Mouse (Mus musculus): ENCODE data around the gene Clic6. TPM values are rescaled to one million over a fixed set of nuclear protein-coding genes. Genes with fewer than 3 reads are reported as not detected.
A peak's percentile ranks its signal among the peaks of the same experiment; 100 is the strongest.
"Not testable (repeated sequence)": the region's sequence is repeated elsewhere in the genome, so short reads cannot be mapped to it uniquely, and the experiment has no call there.

The Clic6 gene
- total and polyA plus RNA-seq, 2 experiments = 0.04 to 0.09 TPM

- H3K9ac ChIP-seq (ENCODE audit: low read depth, low read length) = no peak overlapping the region
- no peaks in the 10 kb centered on the region for H3K27me3 ChIP-seq (ENCODE audit: control insufficient read depth, insufficient read depth, low read length)
- TF ChIP-seq CTCF (IDR thresholded peaks at IDR 0.05; ENCODE audit: low read depth, low read length) (no peak), POLR2A (IDR thresholded peaks at IDR 0.05; ENCODE audit: extremely low read depth, insufficient read depth, low read length) (no peak)
- no peak for DNase-seq (ENCODE audit: extremely low read depth, low read depth, low spot score)
- no peaks in the 10 kb centered on the region for H3K36me3 ChIP-seq (ENCODE audit: control insufficient read depth, insufficient read depth, low read length)
- H3K4me1 ChIP-seq (ENCODE audit: control insufficient read depth, insufficient read depth, low read length) = no peaks in the 10 kb centered on the region
- H3K4me3 ChIP-seq (ENCODE audit: insufficient read depth, low read depth, low read length) = no peak overlapping the region
- WGBS = 89% methylated on average over 4 of the region's 4 CpGs
- H3K79me2 ChIP-seq (ENCODE audit: control insufficient read depth, insufficient read depth, low read length) = no peaks in the 10 kb centered on the region
- no peak overlapping the region for H3K27ac ChIP-seq (replicated peaks; ENCODE audit: insufficient read depth, low read depth, low read length)
Measured at GRCm38 (mm10) chr16:92507573-92507972, 22.0 kb downstream of the Clic6 start.

GRCm38 (mm10) chr16:92510835-92511772 is 25.6 kb downstream of the Clic6 start:
- Histone ChIP-seq H3K27ac (replicated peaks; ENCODE audit: insufficient read depth, low read depth, low read length) (no peak overlapping the region), H3K4me3 (ENCODE audit: insufficient read depth, low read depth, low read length) (no peak overlapping the region), H3K79me2 (ENCODE audit: control insufficient read depth, insufficient read depth, low read length) (no peaks in the 10 kb centered on the region), H3K27me3 (ENCODE audit: control insufficient read depth, insufficient read depth, low read length) (no peaks in the 10 kb centered on the region), H3K4me1 (ENCODE audit: control insufficient read depth, insufficient read depth, low read length) (no peaks in the 10 kb centered on the region), H3K9ac (ENCODE audit: low read depth, low read length) (no peak overlapping the region), H3K36me3 (ENCODE audit: control insufficient read depth, insufficient read depth, low read length) (no peaks in the 10 kb centered on the region)
- 80% methylated on average over 13 of the region's 13 CpGs for WGBS
- no peak for TF ChIP-seq CTCF (IDR thresholded peaks at IDR 0.05; ENCODE audit: low read depth, low read length)
- TF ChIP-seq POLR2A (IDR thresholded peaks at IDR 0.05; ENCODE audit: extremely low read depth, insufficient read depth, low read length) = no peak
- no peak for DNase-seq (ENCODE audit: extremely low read depth, low read depth, low spot score)

GRCm38 (mm10) chr16:92511773-92512391 is 26.3 kb downstream of the Clic6 start:
- WGBS = 54% methylated on average over 5 of the region's 5 CpGs
- no peaks in the 10 kb centered on the region for H3K27me3 ChIP-seq (ENCODE audit: control insufficient read depth, insufficient read depth, low read length)

GRCm38 (mm10) chr16:92514896-92515295 is 29.4 kb downstream of the Clic6 start:
- H3K27ac ChIP-seq (replicated peaks; ENCODE audit: insufficient read depth, low read depth, low read length); H3K4me3 ChIP-seq (ENCODE audit: insufficient read depth, low read depth, low read length); H3K79me2 ChIP-seq (ENCODE audit: control insufficient read depth, insufficient read depth, low read length); H3K9ac ChIP-seq (ENCODE audit: low read depth, low read length); H3K4me1 ChIP-seq (ENCODE audit: control insufficient read depth, insufficient read depth, low read length); DNase-seq (ENCODE audit: extremely low read depth, low read depth, low spot score); H3K36me3 ChIP-seq (ENCODE audit: control insufficient read depth, insufficient read depth, low read length); H3K27me3 ChIP-seq (ENCODE audit: control insufficient read depth, insufficient read depth, low read length): not testable (repeated sequence)
- WGBS = 81% methylated on average over 9 of the region's 9 CpGs

More at GRCm38 (mm10) chr16:92511773-92512391, 26.3 kb downstream of the Clic6 start:
- no peak overlapping the region for H3K4me3 ChIP-seq (ENCODE audit: insufficient read depth, low read depth, low read length)
- DNase-seq (ENCODE audit: extremely low read depth, low read depth, low spot score) = no peak
- no peaks in the 10 kb centered on the region for H3K79me2 ChIP-seq (ENCODE audit: control insufficient read depth, insufficient read depth, low read length)
- no peak overlapping the region for H3K9ac ChIP-seq (ENCODE audit: low read depth, low read length)
- no peaks in the 10 kb centered on the region for H3K4me1 ChIP-seq (ENCODE audit: control insufficient read depth, insufficient read depth, low read length)
- TF ChIP-seq POLR2A (IDR thresholded peaks at IDR 0.05; ENCODE audit: extremely low read depth, insufficient read depth, low read length) (no peak), CTCF (IDR thresholded peaks at IDR 0.05; ENCODE audit: low read depth, low read length) (peak; percentile 51)
- no peak overlapping the region for H3K27ac ChIP-seq (replicated peaks; ENCODE audit: insufficient read depth, low read depth, low read length)
- no peaks in the 10 kb centered on the region for H3K36me3 ChIP-seq (ENCODE audit: control insufficient read depth, insufficient read depth, low read length)

- H3K27ac ChIP-seq (replicated peaks; ENCODE audit: insufficient read depth, low read depth, low read length) = no peak overlapping the region
- H3K4me1 ChIP-seq (ENCODE audit: control insufficient read depth, insufficient read depth, low read length) = no peaks in the 10 kb centered on the region
- no peak for DNase-seq (ENCODE audit: extremely low read depth, low read depth, low spot score)
Measured at GRCm38 (mm10) chr16:92516139-92516538, 30.6 kb downstream of the Clic6 start.

GRCm38 (mm10) chr16:92518718-92519117 is 33.2 kb downstream of the Clic6 start:
- no peaks in the 10 kb centered on the region for H3K79me2 ChIP-seq (ENCODE audit: control insufficient read depth, insufficient read depth, low read length)
- H3K4me3 ChIP-seq (ENCODE audit: insufficient read depth, low read depth, low read length) = no peak overlapping the region
- TF ChIP-seq POLR2A (IDR thresholded peaks at IDR 0.05; ENCODE audit: extremely low read depth, insufficient read depth, low read length) (no peak), CTCF (IDR thresholded peaks at IDR 0.05; ENCODE audit: low read depth, low read length) (no peak)
- H3K27ac ChIP-seq (replicated peaks; ENCODE audit: insufficient read depth, low read depth, low read length) = no peak overlapping the region
- H3K27me3 ChIP-seq (ENCODE audit: control insufficient read depth, insufficient read depth, low read length) = no peaks in the 10 kb centered on the region
- no peak for DNase-seq (ENCODE audit: extremely low read depth, low read depth, low spot score)
- 43% methylated on average over 4 of the region's 4 CpGs for WGBS
- no peaks in the 10 kb centered on the region for H3K4me1 ChIP-seq (ENCODE audit: control insufficient read depth, insufficient read depth, low read length)
- no peaks in the 10 kb centered on the region for H3K36me3 ChIP-seq (ENCODE audit: control insufficient read depth, insufficient read depth, low read length)
- H3K9ac ChIP-seq (ENCODE audit: low read depth, low read length) = no peak overlapping the region

More at GRCm38 (mm10) chr16:92516139-92516538, 30.6 kb downstream of the Clic6 start:
- Histone ChIP-seq H3K27me3 (ENCODE audit: control insufficient read depth, insufficient read depth, low read length) (no peaks in the 10 kb centered on the region), H3K36me3 (ENCODE audit: control insufficient read depth, insufficient read depth, low read length) (no peaks in the 10 kb centered on the region), H3K79me2 (ENCODE audit: control insufficient read depth, insufficient read depth, low read length) (no peaks in the 10 kb centered on the region), H3K4me3 (ENCODE audit: insufficient read depth, low read depth, low read length) (no peak overlapping the region), H3K9ac (ENCODE audit: low read depth, low read length) (no peak overlapping the region)
- 79% methylated on average over 9 of the region's 9 CpGs for WGBS
- TF ChIP-seq POLR2A (IDR thresholded peaks at IDR 0.05; ENCODE audit: extremely low read depth, insufficient read depth, low read length) = no peak
- no peak for TF ChIP-seq CTCF (IDR thresholded peaks at IDR 0.05; ENCODE audit: low read depth, low read length)

Measured in liver, adult 2 months (tissue).